Mouse (Mus musculus) C2C12 (cell line): Measurements from ENCODE around the gene Dysf. TPM values are rescaled to one million over a fixed set of nuclear protein-coding genes. Genes with fewer than 3 reads are reported as not detected.

Experiments
- H3K27me3 ChIP-seq: one replicate; pipeline ENCODE4 v1.6.1; 2011; ENCODE audit not compliant: control insufficient read depth, insufficient read depth, insufficient read length
- H3K36me3 ChIP-seq: one replicate; pipeline ENCODE4 v1.6.1; 2011; ENCODE audit not compliant: control insufficient read depth, insufficient read depth
- H3K4me3 ChIP-seq: one replicate; pipeline ENCODE4 v1.5.1; 2011; ENCODE audit warnings: mild to moderate bottlenecking, control low read depth; ENCODE audit not compliant: poor library complexity, insufficient read depth, severe bottlenecking
- H3K79me2 ChIP-seq: one replicate; pipeline ENCODE4 v1.6.1; 2011; ENCODE audit not compliant: control insufficient read depth, insufficient read depth
- H3K79me3 ChIP-seq: one replicate; pipeline ENCODE4 v1.6.1; 2011; ENCODE audit warnings: low read depth, control low read depth
- H3ac ChIP-seq: one replicate; pipeline ENCODE3; 2011; ENCODE audit warnings: low read depth; ENCODE audit not compliant: control insufficient read depth, insufficient read length
- CEBPB ChIP-seq: IDR thresholded peaks from one replicate; pipeline ENCODE4 v1.6.1; 2011; ENCODE audit warnings: low read depth, mild to moderate bottlenecking, control low read depth, moderate library complexity
- CTCF ChIP-seq: IDR thresholded peaks from one replicate; pipeline ENCODE4 v1.5.1; 2011; ENCODE audit not compliant: control insufficient read depth, insufficient read depth, insufficient read length
- FOSL1 ChIP-seq: IDR thresholded peaks from one replicate; pipeline ENCODE4 v1.8.0; 2011; ENCODE audit warnings: mild to moderate bottlenecking, low read length; ENCODE audit not compliant: poor library complexity, insufficient read depth, severe bottlenecking
- MAX ChIP-seq: IDR thresholded peaks from one replicate; pipeline ENCODE4 v1.6.1; 2011; ENCODE audit warnings: mild to moderate bottlenecking, control low read depth
- MYOD1 ChIP-seq: IDR thresholded peaks from one replicate; pipeline ENCODE4 v1.6.1; 2011; ENCODE audit warnings: low read depth; ENCODE audit not compliant: control insufficient read depth, insufficient read length
- MYOG ChIP-seq: IDR thresholded peaks from one replicate; pipeline ENCODE4 v1.6.1; 2011; ENCODE audit not compliant: control insufficient read depth, insufficient read length; ENCODE audit errors: extremely low read depth
- USF1 ChIP-seq: IDR thresholded peaks from one replicate; pipeline ENCODE4 v1.6.1; 2011; ENCODE audit warnings: low read depth, mild to moderate bottlenecking, control low read depth, moderate library complexity
- polyA plus RNA-seq: library from polyadenylated mRNA; unstranded; fragments of >200 nt; fragmentation: generic; extraction: Trizol; gene quantifications from one replicate; pipeline ENCODE4 v1.2.1, GENCODE M21; 2012; ENCODE audit warnings: missing spikeins

Dysf gene
- polyA plus RNA-seq, 1 experiment: 1.9 TPM

GRCm38 (mm10) chr6:84084757-84085156 lies 76.4 kb downstream of the Dysf start:
- H3K79me3 ChIP-seq: no peaks in the 10 kb centered on the region
- no peaks in the 10 kb centered on the region for H3K36me3 ChIP-seq

GRCm38 (mm10) chr6:84093473-84093872 lies 85.1 kb downstream of the Dysf start:
- TF ChIP-seq CTCF (peak; percentile 49), MYOD1 (no peak), USF1 (no peak), FOSL1 (no peak), CEBPB (no peak)
- no peaks in the 10 kb centered on the region for H3K36me3 ChIP-seq

More at GRCm38 (mm10) chr6:84084757-84085156, 76.4 kb downstream of the Dysf start:
- Histone ChIP-seq H3K27me3 (no peaks in the 10 kb centered on the region), H3K79me2 (no peaks in the 10 kb centered on the region), H3K4me3 (no peak overlapping the region), H3ac (no peak overlapping the region)
- TF ChIP-seq MYOG: no peak
- TF ChIP-seq CTCF: no peak
- TF ChIP-seq USF1: no peak
- no peak for TF ChIP-seq CEBPB
- TF ChIP-seq MAX: no peak

GRCm38 (mm10) chr6:84094536-84094935 lies 86.1 kb downstream of the Dysf start:
- H3K79me3 ChIP-seq: no peaks in the 10 kb centered on the region
- TF ChIP-seq MAX (no peak), CEBPB (no peak), MYOD1 (no peak), CTCF (no peak), MYOG (no peak), FOSL1 (no peak), USF1 (no peak)
- no peaks in the 10 kb centered on the region for H3K79me2 ChIP-seq
- H3K4me3 ChIP-seq: no peak overlapping the region
- no peaks in the 10 kb centered on the region for H3K36me3 ChIP-seq
- H3ac ChIP-seq: no peak overlapping the region
- H3K27me3 ChIP-seq: peaks cover 3% of the 10 kb centered on the region

More at GRCm38 (mm10) chr6:84093473-84093872, 85.1 kb downstream of the Dysf start:
- Histone ChIP-seq H3K79me3 (no peaks in the 10 kb centered on the region), H3K4me3 (no peak overlapping the region), H3ac (no peak overlapping the region), H3K27me3 (no peaks in the 10 kb centered on the region), H3K79me2 (no peaks in the 10 kb centered on the region)

- no peaks in the 10 kb centered on the region for H3K36me3 ChIP-seq
- H3ac ChIP-seq: no peak overlapping the region
- H3K79me2 ChIP-seq: no peaks in the 10 kb centered on the region
- peak; percentile 62 for TF ChIP-seq CTCF
- TF ChIP-seq FOSL1: no peak
- no peaks in the 10 kb centered on the region for H3K79me3 ChIP-seq
- peaks cover 8% of the 10 kb centered on the region for H3K27me3 ChIP-seq
- H3K4me3 ChIP-seq: no peak overlapping the region
Observed at GRCm38 (mm10) chr6:84094998-84095397, 86.6 kb downstream of the Dysf start.

- H3K79me2 ChIP-seq: no peaks in the 10 kb centered on the region
- H3K4me3 ChIP-seq: no peak overlapping the region
- H3K79me3 ChIP-seq: no peaks in the 10 kb centered on the region
- no peak overlapping the region for H3ac ChIP-seq
- H3K36me3 ChIP-seq: no peaks in the 10 kb centered on the region
- peaks cover 16% of the 10 kb centered on the region for H3K27me3 ChIP-seq
- TF ChIP-seq MYOD1 (no peak), CTCF (peak; percentile 60), MAX (no peak), FOSL1 (no peak), USF1 (no peak)
Observed at GRCm38 (mm10) chr6:84095882-84096281, 87.5 kb downstream of the Dysf start.

- Histone ChIP-seq H3K79me3 (no peaks in the 10 kb centered on the region), H3K36me3 (no peaks in the 10 kb centered on the region), H3K27me3 (peaks cover 67% of the 10 kb centered on the region), H3K79me2 (no peaks in the 10 kb centered on the region), H3ac (no peak overlapping the region), H3K4me3 (no peak overlapping the region)
- no peak for TF ChIP-seq CEBPB
- no peak for TF ChIP-seq USF1
- TF ChIP-seq FOSL1: no peak
- no peak for TF ChIP-seq MYOG
- TF ChIP-seq MYOD1: no peak
- no peak for TF ChIP-seq MAX
- no peak for TF ChIP-seq CTCF
Observed at GRCm38 (mm10) chr6:84102002-84102401, 93.6 kb downstream of the Dysf start.
